Mouse (Mus musculus) G1E (cell line): ENCODE measurements around the gene 2210407C18Rik.

ENCODE experiments used
- CTCF ChIP-seq: IDR thresholded peaks from 2 replicates; pipeline ENCODE4 v1.5.1; 2012; ENCODE audit warnings: low read depth, low read length, inconsistent platforms, mixed read lengths
- POLR2AphosphoS5 ChIP-seq: IDR thresholded peaks from 2 replicates; pipeline ENCODE4 v1.6.1; 2012; ENCODE audit warnings: low read depth, low read length, inconsistent platforms; ENCODE audit not compliant: insufficient replicate concordance
- TAL1 ChIP-seq: conservative IDR thresholded peaks from 2 replicates; pipeline ENCODE4 v1.6.1; 2012; ENCODE audit warnings: low read depth, low read length, inconsistent platforms, mixed read lengths

DNA sequence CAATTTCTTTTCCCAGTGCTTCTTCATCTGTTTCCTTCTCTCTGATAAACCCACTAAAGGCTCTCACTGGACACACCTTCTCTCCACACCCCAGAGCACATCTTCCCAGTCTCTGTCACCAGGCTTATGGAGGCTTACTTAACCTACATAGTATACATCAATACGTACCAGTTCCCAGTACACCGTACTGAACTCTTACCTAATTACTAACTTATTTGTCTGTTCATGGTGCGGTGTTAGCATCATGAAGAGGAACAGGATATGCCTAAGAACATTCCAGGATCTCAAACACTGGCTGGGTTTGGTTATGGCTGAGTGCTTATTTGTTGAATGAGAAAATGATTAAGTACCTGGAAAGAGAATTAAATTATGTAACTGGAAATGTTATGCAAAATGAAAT, 39.3 kb upstream of the 2210407C18Rik start:
- TF ChIP-seq CTCF (no peak), TAL1 (no peak), POLR2AphosphoS5 (no peak)
